Mouse (Mus musculus) CH12.LX (cell line): Measurements from ENCODE around the gene Egfl8. TPM values are rescaled to one million over a fixed set of nuclear protein-coding genes. Genes with fewer than 3 reads are reported as not detected.

ENCODE experiments used
- DNase-seq: peaks from one replicate; pipeline ENCODE4 v3.0.0-alpha.2; 2013; ENCODE audit errors: extremely low read depth
- H3K27ac ChIP-seq: 2 replicates; pipeline ENCODE4 v1.5.1; 2012; ENCODE audit warnings: low read depth, mild to moderate bottlenecking, control low read depth, moderate library complexity; ENCODE audit not compliant: insufficient read depth
- H3K27me3 ChIP-seq: replicated peaks from 2 replicates; pipeline ENCODE3; 2012; ENCODE audit warnings: inconsistent platforms
- H3K36me3 ChIP-seq, 2 experiments: replicated peaks in 1 of 2; 2 replicates each; pipeline versions ENCODE3 to v1.6.1; 2012; ENCODE audit warnings: inconsistent platforms in 1 of 2, low read length in 1 of 2, mild to moderate bottlenecking in 1 of 2, mixed read lengths in 1 of 2, moderate library complexity in 1 of 2; ENCODE audit not compliant: control insufficient read depth in 1 of 2, insufficient read depth in 1 of 2
- H3K4me1 ChIP-seq, 2 experiments: 2 replicates each; pipeline ENCODE4 v1.6.1; 2012; ENCODE audit warnings: inconsistent platforms in 1 of 2, moderate library complexity in 1 of 2; ENCODE audit not compliant: insufficient read depth in 2 of 2, control insufficient read depth in 1 of 2
- H3K4me2 ChIP-seq: 2 replicates; pipeline ENCODE4 v1.6.1; 2012; ENCODE audit warnings: low read depth, mild to moderate bottlenecking, control low read depth; ENCODE audit not compliant: poor library complexity, insufficient read depth, severe bottlenecking
- H3K4me3 ChIP-seq, 3 experiments: fragments of 150-350 bp in 1 of 3; sonication (generic) in 1 of 3; replicated peaks in 1 of 3; 2 replicates each; pipeline versions ENCODE3 to v1.5.1; 2011 to 2012; ENCODE audit warnings: low read depth in 2 of 3, low read length in 2 of 3, mild to moderate bottlenecking in 2 of 3, moderate library complexity in 2 of 3, control low read depth in 1 of 3, improper control_type of control experiment in 1 of 3, inconsistent platforms in 1 of 3, mixed read lengths in 1 of 3; ENCODE audit not compliant: poor library complexity in 1 of 3
- H3K79me2 ChIP-seq: replicated peaks from 2 replicates; pipeline ENCODE4 v1.6.1; 2012; ENCODE audit warnings: mild to moderate bottlenecking, moderate library complexity; ENCODE audit not compliant: control insufficient read depth, poor library complexity, insufficient read depth, severe bottlenecking; ENCODE audit errors: extremely low read depth
- H3K9ac ChIP-seq: 2 replicates; pipeline ENCODE4 v1.6.1; 2012; ENCODE audit warnings: low read depth, mild to moderate bottlenecking, control low read depth, moderate library complexity; ENCODE audit not compliant: insufficient read depth
- H3K9me3 ChIP-seq: replicated peaks from 2 replicates; pipeline ENCODE3; 2012; ENCODE audit warnings: low read length, inconsistent platforms, mixed read lengths
- BHLHE40 ChIP-seq: IDR thresholded peaks from 2 replicates; pipeline ENCODE4 v1.6.1; 2011; ENCODE audit warnings: mild to moderate bottlenecking, low read depth, low read length, improper control_type of control experiment
- CTCF ChIP-seq, 2 experiments: IDR thresholded peaks in 1 of 2; conservative IDR thresholded peaks in 1 of 2; 2 replicates each; pipeline ENCODE4 v1.5.1; 2011 to 2012; ENCODE audit warnings: low read depth in 2 of 2, low read length in 2 of 2, improper control_type of control experiment in 1 of 2, inconsistent platforms in 1 of 2, mild to moderate bottlenecking in 1 of 2, moderate library complexity in 1 of 2
- E2F4 ChIP-seq: IDR thresholded peaks from 2 replicates; pipeline ENCODE4 v1.6.1; 2011; ENCODE audit warnings: low read depth, low read length, improper control_type of control experiment; ENCODE audit not compliant: insufficient replicate concordance
- ELF1 ChIP-seq: IDR thresholded peaks from 2 replicates; pipeline ENCODE4 v1.6.1; 2014; ENCODE audit warnings: low read depth, mild to moderate bottlenecking, inconsistent platforms, low read length, improper control_type of control experiment
- ETS1 ChIP-seq: conservative IDR thresholded peaks from 2 replicates; pipeline ENCODE4 v1.6.1; 2012; ENCODE audit warnings: low read depth, mild to moderate bottlenecking, inconsistent platforms, low read length, improper control_type of control experiment, moderate library complexity
- GABPA ChIP-seq: IDR thresholded peaks from 2 replicates; pipeline ENCODE4 v1.6.1; 2012; ENCODE audit warnings: low read depth, low read length, improper control_type of control experiment, inconsistent platforms; ENCODE audit not compliant: insufficient replicate concordance
- JUN ChIP-seq: IDR thresholded peaks from 2 replicates; pipeline ENCODE4 v1.6.1; 2011; ENCODE audit warnings: low read depth, mild to moderate bottlenecking, low read length, improper control_type of control experiment, moderate library complexity; ENCODE audit not compliant: insufficient read depth
- KAT2A ChIP-seq: IDR thresholded peaks from 2 replicates; pipeline ENCODE4 v1.6.1; 2012; ENCODE audit warnings: low read length, improper control_type of control experiment, inconsistent platforms; ENCODE audit not compliant: insufficient replicate concordance
- MAFK ChIP-seq: IDR thresholded peaks from 2 replicates; pipeline ENCODE4 v1.6.1; 2011; ENCODE audit warnings: low read length, improper control_type of control experiment; ENCODE audit not compliant: insufficient replicate concordance
- MAX ChIP-seq: IDR thresholded peaks from 2 replicates; pipeline ENCODE4 v1.6.1; 2011; ENCODE audit warnings: low read length, improper control_type of control experiment
- MAZ ChIP-seq: IDR thresholded peaks from 2 replicates; pipeline ENCODE4 v1.6.1; 2012; ENCODE audit warnings: low read depth, mild to moderate bottlenecking, inconsistent platforms, low read length, improper control_type of control experiment, moderate library complexity
- MEF2A ChIP-seq: IDR thresholded peaks from 2 replicates; pipeline ENCODE4 v1.6.1; 2014; ENCODE audit warnings: low read depth, mild to moderate bottlenecking, inconsistent platforms, low read length, improper control_type of control experiment, borderline replicate concordance
- MXI1 ChIP-seq: IDR thresholded peaks from 2 replicates; pipeline ENCODE4 v1.6.1; 2011; ENCODE audit warnings: mild to moderate bottlenecking, low read depth, low read length, improper control_type of control experiment
- MYC ChIP-seq: IDR thresholded peaks from 2 replicates; pipeline ENCODE4 v1.6.1; 2011; ENCODE audit warnings: low read depth, mild to moderate bottlenecking, improper control_type of control experiment, low read length
- NRF1 ChIP-seq: IDR thresholded peaks from 2 replicates; pipeline ENCODE4 v1.6.1; 2014; ENCODE audit warnings: low read depth, mild to moderate bottlenecking, inconsistent platforms, low read length, improper control_type of control experiment, moderate library complexity
- POLR2AphosphoS2 ChIP-seq: IDR thresholded peaks from 2 replicates; pipeline ENCODE4 v1.6.1; 2011; ENCODE audit warnings: low read depth, low read length, improper control_type of control experiment
- RAD21 ChIP-seq: IDR thresholded peaks from 2 replicates; pipeline ENCODE4 v1.6.1; 2011; ENCODE audit warnings: low read depth, mild to moderate bottlenecking, low read length, improper control_type of control experiment, moderate library complexity
- RCOR1 ChIP-seq: conservative IDR thresholded peaks from 2 replicates; pipeline ENCODE4 v1.6.1; 2012; ENCODE audit warnings: low read depth, mild to moderate bottlenecking, inconsistent platforms, low read length, improper control_type of control experiment
- SMC3 ChIP-seq: IDR thresholded peaks from 2 replicates; pipeline ENCODE4 v1.6.1; 2011; ENCODE audit warnings: low read depth, low read length, improper control_type of control experiment
- UBTF ChIP-seq: IDR thresholded peaks from 2 replicates; pipeline ENCODE4 v1.6.1; 2012; ENCODE audit warnings: low read depth, mild to moderate bottlenecking, inconsistent platforms, low read length, improper control_type of control experiment, moderate library complexity
- USF1 ChIP-seq: IDR thresholded peaks from 2 replicates; pipeline ENCODE4 v1.6.1; 2014; ENCODE audit warnings: low read depth, mild to moderate bottlenecking, inconsistent platforms, low read length, improper control_type of control experiment
- USF2 ChIP-seq: conservative IDR thresholded peaks from 2 replicates; pipeline ENCODE4 v1.6.1; 2011; ENCODE audit warnings: low read depth, low read length, improper control_type of control experiment
- ZMIZ1 ChIP-seq: IDR thresholded peaks from 2 replicates; pipeline ENCODE4 v1.6.1; 2012; ENCODE audit warnings: low read depth, mild to moderate bottlenecking, inconsistent platforms, low read length, improper control_type of control experiment
- ZNF384 ChIP-seq: IDR thresholded peaks from 2 replicates; pipeline ENCODE4 v1.6.1; 2012; ENCODE audit warnings: low read depth, low read length, improper control_type of control experiment, inconsistent platforms
- dilution Hi-C: fragments of 300-500 bp; cut with MboI; formaldehyde crosslinking; loops from 2 replicates; pipeline ENCODE4 v1.14.3; 2020; ENCODE audit warnings: low sequenced_read_pairs; ENCODE audit not compliant: extremely low pct_unique_long_range_greater_than_20kb, extremely low pct_ligation_motif_present
- in situ Hi-C: fragments of 300-500 bp; cut with MboI; formaldehyde crosslinking; loops from 3 replicates; pipeline ENCODE4 v1.14.3; 2019; ENCODE audit warnings: low sequenced_read_pairs, low pct_ligation_motif_present, low pct_unique_long_range_greater_than_20kb, mixed read lengths
- polyA plus RNA-seq: library from polyadenylated mRNA; unstranded; fragments of >175 nt; gene quantifications from 2 replicates; pipeline ENCODE4 v1.2.1, GENCODE M21; 2012; ENCODE audit warnings: low read depth; ENCODE audit not compliant: insufficient read length
- total RNA-seq, 2 experiments: library from RNA; depleted of rRNA; stranded (reverse); fragments of 300-350 nt in 1 of 2; fragments of >200 nt in 1 of 2; gene quantifications; 2 replicates each; pipeline ENCODE4 v1.2.3; 2012 to 2014

Gene Egfl8
- total and polyA plus RNA-seq, 3 experiments = not detected

GRCm38 (mm10) chr17:34601796-34602195 lies 14.0 kb downstream of the Egfl8 start:
- Histone ChIP-seq H3K27me3 (no peaks in the 10 kb centered on the region), H3K79me2 (peaks cover 10% of the 10 kb centered on the region), H3K4me3 (no peak overlapping the region), H3K27ac (no peak overlapping the region), H3K4me1 (peaks cover 5 to 23% of the 10 kb centered on the region in 2 experiments), H3K36me3 (peaks cover 15 to 33% of the 10 kb centered on the region in 2 experiments), H3K4me2 (no peak overlapping the region), H3K9me3 (no peaks in the 10 kb centered on the region), H3K9ac (no peak overlapping the region)
- dilution Hi-C loops = no loop called here
- TF ChIP-seq MAX (no peak), ZNF384 (no peak), RAD21 (no peak), SMC3 (no peak), BHLHE40 (no peak), CTCF (conservative IDR thresholded peaks at IDR 0.05 in 1 of 2, IDR thresholded peaks at IDR 0.05 in 1 of 2; ENCODE audit: low read depth in 2 of 2, low read length in 2 of 2) (no peak), KAT2A (no peak), MXI1 (no peak), E2F4 (no peak), UBTF (no peak), NRF1 (no peak), ZMIZ1 (no peak), ELF1 (no peak), MEF2A (no peak), RCOR1 (no peak), MAZ (no peak), POLR2AphosphoS2 (no peak), ETS1 (no peak), USF2 (no peak), JUN (no peak)
- DNase-seq = no peak
- in situ Hi-C loops = no loop called here

GRCm38 (mm10) chr17:34599891-34600290 lies 15.9 kb downstream of the Egfl8 start:
- TF ChIP-seq ETS1 = no peak
- no peak for TF ChIP-seq MYC
- TF ChIP-seq NRF1 = no peak
- TF ChIP-seq USF2 = no peak
- no peak for TF ChIP-seq GABPA
- no peak for TF ChIP-seq ZNF384
- no peak for TF ChIP-seq USF1
- TF ChIP-seq MAFK = no peak
- Histone ChIP-seq H3K4me1 (peaks cover 3 to 19% of the 10 kb centered on the region in 2 experiments), H3K27ac (no peak overlapping the region), H3K9ac (no peak overlapping the region), H3K36me3 (peaks cover 23 to 51% of the 10 kb centered on the region in 2 experiments), H3K79me2 (peaks cover 7% of the 10 kb centered on the region), H3K27me3 (no peaks in the 10 kb centered on the region), H3K9me3 (no peaks in the 10 kb centered on the region), H3K4me3 (no peak overlapping the region), H3K4me2 (no peak overlapping the region)
- in situ Hi-C loops (no loop called here), dilution Hi-C loops (no loop called here)
- no peak for DNase-seq
